Mouse (Mus musculus): Measurements from ENCODE around the gene Arid1b. TPM values are rescaled to one million over a fixed set of nuclear protein-coding genes. Genes with fewer than 3 reads are reported as not detected.

The Arid1b gene
- total and polyA plus RNA-seq, 3 experiments = 6.1 to 12.4 (median 9.7) TPM

GRCm38 (mm10) chr17:5197083-5197482, 203.0 kb downstream of the Arid1b start:
- no peak for DNase-seq (ENCODE audit: extremely low read depth)
- no peak overlapping the region for H3K4me3 ChIP-seq (replicated peaks in 1 of 3; ENCODE audit: low read depth in 2 of 3, low read length in 2 of 3, poor library complexity in 1 of 3)
- peaks cover 2 to 62% of the 10 kb centered on the region in 2 experiments; a peak in 3 of 4 replicates for H3K4me1 ChIP-seq (ENCODE audit: control insufficient read depth in 1 of 2, insufficient read depth in 2 of 2)
- no peaks in the 10 kb centered on the region for H3K79me2 ChIP-seq (replicated peaks; ENCODE audit: control insufficient read depth, extremely low read depth, insufficient read depth, poor library complexity, severe bottlenecking)
- no peak overlapping the region for H3K9ac ChIP-seq (ENCODE audit: insufficient read depth, low read depth)
- in situ Hi-C loops (cut with MboI; ENCODE audit: low pct_ligation_motif_present, low pct_unique_long_range_greater_than_20kb, low sequenced_read_pairs) = no loop called here
- H3K27ac ChIP-seq (ENCODE audit: insufficient read depth, low read depth) = no peak overlapping the region
- H3K27me3 ChIP-seq (replicated peaks) = no peaks in the 10 kb centered on the region
- H3K9me3 ChIP-seq (replicated peaks; ENCODE audit: low read length) = no peaks in the 10 kb centered on the region
- H3K36me3 ChIP-seq (replicated peaks in 1 of 2; ENCODE audit: control insufficient read depth in 1 of 2, insufficient read depth in 1 of 2, low read length in 1 of 2) = peaks cover 0 to 23% of the 10 kb centered on the region in 2 experiments
- no peak overlapping the region for H3K4me2 ChIP-seq (ENCODE audit: insufficient read depth, low read depth, poor library complexity, severe bottlenecking)
- TF ChIP-seq MEF2A (IDR thresholded peaks at IDR 0.05; ENCODE audit: borderline replicate concordance, low read depth, low read length) (no peak), CHD1 (IDR thresholded peaks at IDR 0.05; ENCODE audit: low read depth, low read length) (no peak), TCF12 (IDR thresholded peaks at IDR 0.05; ENCODE audit: low read depth, low read length) (no peak), E2F4 (IDR thresholded peaks at IDR 0.05; ENCODE audit: insufficient replicate concordance, low read depth, low read length) (no peak), ELF1 (IDR thresholded peaks at IDR 0.05; ENCODE audit: low read depth, low read length) (no peak), POLR2A (IDR thresholded peaks at IDR 0.05; ENCODE audit: low read depth, low read length) (no peak), NELFE (IDR thresholded peaks at IDR 0.05; ENCODE audit: low read depth, low read length) (no peak), KAT2A (IDR thresholded peaks at IDR 0.05; ENCODE audit: insufficient replicate concordance, low read length) (no peak), MYC (IDR thresholded peaks at IDR 0.05; ENCODE audit: low read depth, low read length) (no peak), ZKSCAN1 (IDR thresholded peaks at IDR 0.05; ENCODE audit: borderline replicate concordance, low read depth, low read length) (no peak), SIN3A (IDR thresholded peaks at IDR 0.05; ENCODE audit: low read length) (no peak), BHLHE40 (IDR thresholded peaks at IDR 0.05; ENCODE audit: low read depth, low read length) (no peak), MAX (IDR thresholded peaks at IDR 0.05; ENCODE audit: low read length) (no peak), CHD2 (IDR thresholded peaks at IDR 0.05; ENCODE audit: low read length) (no peak), PAX5 (IDR thresholded peaks at IDR 0.05; ENCODE audit: low read length) (no peak)
- dilution Hi-C loops (cut with MboI; ENCODE audit: extremely low pct_ligation_motif_present, extremely low pct_unique_long_range_greater_than_20kb, low sequenced_read_pairs) = no loop called here

- dilution Hi-C loops (cut with MboI; ENCODE audit: extremely low pct_ligation_motif_present, extremely low pct_unique_long_range_greater_than_20kb, low sequenced_read_pairs) = no loop called here
- TF ChIP-seq NELFE (IDR thresholded peaks at IDR 0.05; ENCODE audit: low read depth, low read length) (no peak), USF1 (IDR thresholded peaks at IDR 0.05; ENCODE audit: low read depth, low read length) (no peak), KAT2A (IDR thresholded peaks at IDR 0.05; ENCODE audit: insufficient replicate concordance, low read length) (no peak), IRF4 (IDR thresholded peaks at IDR 0.05; ENCODE audit: low read depth, low read length) (no peak), JUN (IDR thresholded peaks at IDR 0.05; ENCODE audit: insufficient read depth, low read depth, low read length) (no peak), MAZ (IDR thresholded peaks at IDR 0.05; ENCODE audit: low read depth, low read length) (no peak), ZKSCAN1 (IDR thresholded peaks at IDR 0.05; ENCODE audit: borderline replicate concordance, low read depth, low read length) (no peak), ETS1 (conservative IDR thresholded peaks at IDR 0.05; ENCODE audit: low read depth, low read length) (no peak), TBP (conservative IDR thresholded peaks at IDR 0.05; ENCODE audit: low read depth, low read length) (no peak), JUND (conservative IDR thresholded peaks at IDR 0.05; ENCODE audit: low read depth, low read length) (no peak), PAX5 (IDR thresholded peaks at IDR 0.05; ENCODE audit: low read length) (no peak), POLR2A (IDR thresholded peaks at IDR 0.05; ENCODE audit: low read depth, low read length) (no peak), CHD2 (IDR thresholded peaks at IDR 0.05; ENCODE audit: low read length) (no peak), ZC3H11A (IDR thresholded peaks at IDR 0.05; ENCODE audit: low read depth, low read length) (no peak), ZMIZ1 (IDR thresholded peaks at IDR 0.05; ENCODE audit: low read depth, low read length) (no peak)
- H3K27ac ChIP-seq (ENCODE audit: insufficient read depth, low read depth) = no peak overlapping the region
- peaks cover 0 to 23% of the 10 kb centered on the region in 2 experiments for H3K36me3 ChIP-seq (replicated peaks in 1 of 2; ENCODE audit: control insufficient read depth in 1 of 2, insufficient read depth in 1 of 2, low read length in 1 of 2)
- H3K4me2 ChIP-seq (ENCODE audit: insufficient read depth, low read depth, poor library complexity, severe bottlenecking) = no peak overlapping the region
- no peak for DNase-seq (ENCODE audit: extremely low read depth)
- H3K9me3 ChIP-seq (replicated peaks; ENCODE audit: low read length) = no peaks in the 10 kb centered on the region
- H3K4me1 ChIP-seq (ENCODE audit: control insufficient read depth in 1 of 2, insufficient read depth in 2 of 2) = peaks cover 2 to 62% of the 10 kb centered on the region in 2 experiments; a peak in 3 of 4 replicates
- in situ Hi-C loops (cut with MboI; ENCODE audit: low pct_ligation_motif_present, low pct_unique_long_range_greater_than_20kb, low sequenced_read_pairs) = no loop called here
- H3K4me3 ChIP-seq (replicated peaks in 1 of 3; ENCODE audit: low read depth in 2 of 3, low read length in 2 of 3, poor library complexity in 1 of 3) = no peak overlapping the region
- H3K27me3 ChIP-seq (replicated peaks) = no peaks in the 10 kb centered on the region
- no peaks in the 10 kb centered on the region for H3K79me2 ChIP-seq (replicated peaks; ENCODE audit: control insufficient read depth, extremely low read depth, insufficient read depth, poor library complexity, severe bottlenecking)
- H3K9ac ChIP-seq (ENCODE audit: insufficient read depth, low read depth) = no peak overlapping the region
Observed at GRCm38 (mm10) chr17:5197765-5198164, 203.6 kb downstream of the Arid1b start.

Data from CH12.LX (cell line).